Mouse (Mus musculus): ENCODE measurements around the gene Gm11549. TPM values are rescaled to one million over a fixed set of nuclear protein-coding genes. Genes with fewer than 3 reads are reported as not detected.

Gm11549 gene
- polyA plus RNA-seq, 2 experiments, result 0.10 TPM; not detected in 1

- peak within 1 kb of the TSS; percentile 57 for H3K9ac ChIP-seq (ENCODE audit: low read depth, low read length, severe bottlenecking)
- peak; percentile 82 for DNase-seq (ENCODE audit: low spot score)
- H3K4me1 ChIP-seq (ENCODE audit: control insufficient read depth, insufficient read depth, low read length), result peaks cover 6% of the 10 kb centered on the region; the same call in 1 of the 2 replicates
- peak within 1 kb of the TSS; percentile 77 for H3K4me2 ChIP-seq (replicated peaks; ENCODE audit: low read depth, low read length, severe bottlenecking)
- no peaks in the 10 kb centered on the region for H3K27me3 ChIP-seq (ENCODE audit: control insufficient read depth, insufficient read depth, low read length)
- under 1% methylated on average over 39 of the region's 39 CpGs for whole genome bisulfite sequencing
- H3K27ac ChIP-seq (replicated peaks; ENCODE audit: low read depth, low read length), result peak within 1 kb of the TSS; percentile 16; the same call in 1 of the 2 replicates
- peaks cover 33% of the 10 kb centered on the region for H3K36me3 ChIP-seq (ENCODE audit: control insufficient read depth, insufficient read depth, low read length)
- H3K4me3 ChIP-seq (replicated peaks; ENCODE audit: low read length), result peak within 1 kb of the TSS; percentile 67
- TF ChIP-seq POLR2A (IDR thresholded peaks at IDR 0.05; ENCODE audit: borderline replicate concordance, extremely low read depth, insufficient read depth, insufficient read length), result peak; percentile 58; the same call in 1 of the 2 replicates
- peak; percentile 90 for ATAC-seq (ENCODE audit: low FRiP score, low read depth)
- H3K9me3 ChIP-seq (ENCODE audit: control insufficient read depth, low read length), result no peaks in the 10 kb centered on the region
These were observed 30.9 kb upstream of the Gm11549 start, which contains the start of gene Exosc9 for GRCm38 (mm10) chr3:36552406-36553047. Gene Exosc9 (plus strand): TSS chr3:36552606.

GRCm38 (mm10) chr3:36551851-36552384, 30.3 kb upstream of the Gm11549 start:
- Histone ChIP-seq H3K9me3 (ENCODE audit: control insufficient read depth, low read length) (no peaks in the 10 kb centered on the region), H3K27me3 (ENCODE audit: control insufficient read depth, insufficient read depth, low read length) (no peaks in the 10 kb centered on the region), H3K4me1 (ENCODE audit: control insufficient read depth, insufficient read depth, low read length) (peaks cover 6% of the 10 kb centered on the region; the same call in 1 of the 2 replicates), H3K36me3 (ENCODE audit: control insufficient read depth, insufficient read depth, low read length) (peaks cover 27% of the 10 kb centered on the region), H3K27ac (replicated peaks; ENCODE audit: low read depth, low read length) (no peak overlapping the region), H3K4me3 (replicated peaks; ENCODE audit: low read length) (peak overlapping the region; percentile 67), H3K9ac (ENCODE audit: low read depth, low read length, severe bottlenecking) (peak overlapping the region; percentile 57), H3K4me2 (replicated peaks; ENCODE audit: low read depth, low read length, severe bottlenecking) (peak overlapping the region; percentile 77)
- peak; percentile 35 for ATAC-seq (ENCODE audit: low FRiP score, low read depth)
- WGBS, result 19% methylated on average over 12 of the region's 12 CpGs
- no peak for DNase-seq (ENCODE audit: low spot score)
- no peak for TF ChIP-seq POLR2A (IDR thresholded peaks at IDR 0.05; ENCODE audit: borderline replicate concordance, extremely low read depth, insufficient read depth, insufficient read length)

GRCm38 (mm10) chr3:36551343-36551742, 29.7 kb upstream of the Gm11549 start:
- Histone ChIP-seq H3K4me1 (ENCODE audit: control insufficient read depth, insufficient read depth, low read length) (peaks cover 6% of the 10 kb centered on the region; the same call in 1 of the 2 replicates), H3K27me3 (ENCODE audit: control insufficient read depth, insufficient read depth, low read length) (no peaks in the 10 kb centered on the region), H3K4me3 (replicated peaks; ENCODE audit: low read length) (no peak overlapping the region), H3K9ac (ENCODE audit: low read depth, low read length, severe bottlenecking) (no peak overlapping the region), H3K4me2 (replicated peaks; ENCODE audit: low read depth, low read length, severe bottlenecking) (peak overlapping the region; percentile 77), H3K36me3 (ENCODE audit: control insufficient read depth, insufficient read depth, low read length) (peaks cover 21% of the 10 kb centered on the region), H3K27ac (replicated peaks; ENCODE audit: low read depth, low read length) (no peak overlapping the region), H3K9me3 (ENCODE audit: control insufficient read depth, low read length) (no peaks in the 10 kb centered on the region)
- ATAC-seq (ENCODE audit: low FRiP score, low read depth), result peak; percentile 72
- peak; percentile 56 for DNase-seq (ENCODE audit: low spot score)
- 48% methylated on average over 9 of the region's 9 CpGs for WGBS
- TF ChIP-seq POLR2A (IDR thresholded peaks at IDR 0.05; ENCODE audit: borderline replicate concordance, extremely low read depth, insufficient read depth, insufficient read length), result no peak

- no peaks in the 10 kb centered on the region for H3K36me3 ChIP-seq (ENCODE audit: control insufficient read depth, insufficient read depth, low read length)
- no peak overlapping the region for H3K9ac ChIP-seq (ENCODE audit: low read depth, low read length, severe bottlenecking)
- DNase-seq (ENCODE audit: low spot score) (no peak), ATAC-seq (ENCODE audit: low FRiP score, low read depth) (no peak)
- H3K27me3 ChIP-seq (ENCODE audit: control insufficient read depth, insufficient read depth, low read length), result no peaks in the 10 kb centered on the region
- H3K27ac ChIP-seq (replicated peaks; ENCODE audit: low read depth, low read length), result no peak overlapping the region
- no peak for TF ChIP-seq POLR2A (IDR thresholded peaks at IDR 0.05; ENCODE audit: borderline replicate concordance, extremely low read depth, insufficient read depth, insufficient read length)
- no peak overlapping the region for H3K4me2 ChIP-seq (replicated peaks; ENCODE audit: low read depth, low read length, severe bottlenecking)
- 71% methylated on average over 3 of the region's 3 CpGs for WGBS
- no peak overlapping the region for H3K4me3 ChIP-seq (replicated peaks; ENCODE audit: low read length)
- no peaks in the 10 kb centered on the region for H3K4me1 ChIP-seq (ENCODE audit: control insufficient read depth, insufficient read depth, low read length)
- H3K9me3 ChIP-seq (ENCODE audit: control insufficient read depth, low read length), result no peaks in the 10 kb centered on the region
These were observed 23.3 kb upstream of the Gm11549 start for GRCm38 (mm10) chr3:36544961-36545360.

- no peak for ATAC-seq (ENCODE audit: low FRiP score, low read depth)
- no peak overlapping the region for H3K4me2 ChIP-seq (replicated peaks; ENCODE audit: low read depth, low read length, severe bottlenecking)
- H3K4me3 ChIP-seq (replicated peaks; ENCODE audit: low read length), result no peak overlapping the region
- no peak overlapping the region for H3K27ac ChIP-seq (replicated peaks; ENCODE audit: low read depth, low read length)
- no peaks in the 10 kb centered on the region for H3K36me3 ChIP-seq (ENCODE audit: control insufficient read depth, insufficient read depth, low read length)
- no peak for TF ChIP-seq POLR2A (IDR thresholded peaks at IDR 0.05; ENCODE audit: borderline replicate concordance, extremely low read depth, insufficient read depth, insufficient read length)
- H3K4me1 ChIP-seq (ENCODE audit: control insufficient read depth, insufficient read depth, low read length), result no peaks in the 10 kb centered on the region
- H3K9ac ChIP-seq (ENCODE audit: low read depth, low read length, severe bottlenecking), result no peak overlapping the region
- 92% methylated on average over 2 of the region's 2 CpGs for WGBS
- DNase-seq (ENCODE audit: low spot score), result no peak
- H3K27me3 ChIP-seq (ENCODE audit: control insufficient read depth, insufficient read depth, low read length), result no peaks in the 10 kb centered on the region
- H3K9me3 ChIP-seq (ENCODE audit: control insufficient read depth, low read length), result no peaks in the 10 kb centered on the region
These were observed 19.8 kb upstream of the Gm11549 start for GRCm38 (mm10) chr3:36541399-36541798.

Measured in limb, embryonic 14.5 days (tissue).